Mouse (Mus musculus): ENCODE measurements around the gene Tusc2. TPM values are rescaled to one million over a fixed set of nuclear protein-coding genes. Genes with fewer than 3 reads are reported as not detected.
"Not testable (repeated sequence)": the region's sequence is repeated elsewhere in the genome, so short reads cannot be mapped to it uniquely, and the experiment has no call there.

Gene Tusc2
- polyA plus RNA-seq, 1 experiment from 2014 or later: 60.2 TPM

- DNase-seq (ENCODE audit: low spot score) (peak; percentile 88), ATAC-seq (ENCODE audit: insufficient number of reproducible peaks, low FRiP score, low TSS enrichment, low read depth) (peak; percentile 77)
- Histone ChIP-seq H3K4me1 (ENCODE audit: control insufficient read depth, insufficient read depth, low read length) (peaks cover 26% of the 10 kb centered on the region), H3K36me3 (ENCODE audit: control insufficient read depth, insufficient read depth, low read length) (peaks cover 21% of the 10 kb centered on the region; the same call in 1 of the 2 replicates), H3K9ac (ENCODE audit: low read length) (peak overlapping the region; percentile 89), H3K4me3 (ENCODE audit: low read depth, low read length) (peak overlapping the region; percentile 84), H3K9me3 (ENCODE audit: control insufficient read depth, low read length) (no peaks in the 10 kb centered on the region), H3K4me2 (ENCODE audit: low read depth, severe bottlenecking) (peak overlapping the region; percentile 93), H3K27ac (replicated peaks; ENCODE audit: low read depth, low read length) (peak overlapping the region; percentile 73), H3K27me3 (ENCODE audit: control insufficient read depth, insufficient read depth, low read length) (no peaks in the 10 kb centered on the region)
- under 1% methylated on average over 41 of the region's 41 CpGs for WGBS
These were observed 5.5 kb downstream of the Tusc2 start for GRCm38 (mm10) chr9:107568331-107569261.

- Histone ChIP-seq H3K4me2 (ENCODE audit: low read depth, severe bottlenecking) (peak overlapping the region; percentile 93), H3K4me3 (ENCODE audit: low read depth, low read length) (peak overlapping the region; percentile 84), H3K27me3 (ENCODE audit: control insufficient read depth, insufficient read depth, low read length) (no peaks in the 10 kb centered on the region), H3K4me1 (ENCODE audit: control insufficient read depth, insufficient read depth, low read length) (peaks cover 23% of the 10 kb centered on the region), H3K27ac (replicated peaks; ENCODE audit: low read depth, low read length) (peak overlapping the region; percentile 73), H3K9ac (ENCODE audit: low read length) (peak overlapping the region; percentile 89), H3K9me3 (ENCODE audit: control insufficient read depth, low read length) (no peaks in the 10 kb centered on the region), H3K36me3 (ENCODE audit: control insufficient read depth, insufficient read depth, low read length) (peaks cover 23% of the 10 kb centered on the region; the same call in 1 of the 2 replicates)
- DNase-seq (ENCODE audit: low spot score): no peak
- 1% methylated on average over 19 of the region's 23 CpGs for WGBS
- peak; percentile 63; the same call in 1 of the 2 replicates for ATAC-seq (ENCODE audit: insufficient number of reproducible peaks, low FRiP score, low TSS enrichment, low read depth)
These were observed 6.2 kb downstream of the Tusc2 start for GRCm38 (mm10) chr9:107569270-107569669.

GRCm38 (mm10) chr9:107570016-107570415 lies 7.0 kb downstream of the Tusc2 start:
- WGBS: 61% methylated on average over 13 of the region's 13 CpGs
- Histone ChIP-seq H3K27ac (replicated peaks; ENCODE audit: low read depth, low read length) (no peak overlapping the region; the same call in 1 of the 2 replicates), H3K4me1 (ENCODE audit: control insufficient read depth, insufficient read depth, low read length) (peaks cover 23% of the 10 kb centered on the region), H3K27me3 (ENCODE audit: control insufficient read depth, insufficient read depth, low read length) (no peaks in the 10 kb centered on the region), H3K4me2 (ENCODE audit: low read depth, severe bottlenecking) (peak overlapping the region; percentile 93), H3K4me3 (ENCODE audit: low read depth, low read length) (peak overlapping the region; percentile 84), H3K9me3 (ENCODE audit: control insufficient read depth, low read length) (no peaks in the 10 kb centered on the region), H3K9ac (ENCODE audit: low read length) (peak overlapping the region; percentile 89), H3K36me3 (ENCODE audit: control insufficient read depth, insufficient read depth, low read length) (peaks cover 23% of the 10 kb centered on the region; the same call in 1 of the 2 replicates)
- ATAC-seq (ENCODE audit: insufficient number of reproducible peaks, low FRiP score, low TSS enrichment, low read depth) (no peak), DNase-seq (ENCODE audit: low spot score) (no peak)

- 94% methylated on average over 21 of the region's 21 CpGs for WGBS
- Histone ChIP-seq H3K9ac (ENCODE audit: low read length) (0 out of 2 replicates have a peak overlapping the region, but pooled peaks have one; percentile 1), H3K4me3 (ENCODE audit: low read depth, low read length) (peak overlapping the region; percentile 84), H3K36me3 (ENCODE audit: control insufficient read depth, insufficient read depth, low read length) (peaks cover 23% of the 10 kb centered on the region; the same call in 1 of the 2 replicates), H3K9me3 (ENCODE audit: control insufficient read depth, low read length) (no peaks in the 10 kb centered on the region), H3K4me1 (ENCODE audit: control insufficient read depth, insufficient read depth, low read length) (peaks cover 23% of the 10 kb centered on the region), H3K27ac (replicated peaks; ENCODE audit: low read depth, low read length) (no peak overlapping the region), H3K27me3 (ENCODE audit: control insufficient read depth, insufficient read depth, low read length) (no peaks in the 10 kb centered on the region), H3K4me2 (ENCODE audit: low read depth, severe bottlenecking) (peak overlapping the region; percentile 93)
- ATAC-seq (ENCODE audit: insufficient number of reproducible peaks, low FRiP score, low TSS enrichment, low read depth): no peak
- no peak for DNase-seq (ENCODE audit: low spot score)
These were observed 7.8 kb downstream of the Tusc2 start for GRCm38 (mm10) chr9:107570845-107571244.

GRCm38 (mm10) chr9:107571534-107572326 lies 8.7 kb downstream of the Tusc2 start:
- H3K4me2 ChIP-seq (ENCODE audit: low read depth, severe bottlenecking): no peak overlapping the region
- DNase-seq (ENCODE audit: low spot score): no peak
- peaks cover 29% of the 10 kb centered on the region for H3K4me1 ChIP-seq (ENCODE audit: control insufficient read depth, insufficient read depth, low read length)
- 93% methylated on average over 22 of the region's 22 CpGs for WGBS
- no peaks in the 10 kb centered on the region for H3K9me3 ChIP-seq (ENCODE audit: control insufficient read depth, low read length)
- no peak overlapping the region for H3K27ac ChIP-seq (replicated peaks; ENCODE audit: low read depth, low read length)
- H3K9ac ChIP-seq (ENCODE audit: low read length): no peak overlapping the region
- peaks cover 21% of the 10 kb centered on the region; the same call in 1 of the 2 replicates for H3K36me3 ChIP-seq (ENCODE audit: control insufficient read depth, insufficient read depth, low read length)
- ATAC-seq (ENCODE audit: insufficient number of reproducible peaks, low FRiP score, low TSS enrichment, low read depth): no peak
- H3K4me3 ChIP-seq (ENCODE audit: low read depth, low read length): no peak overlapping the region
- H3K27me3 ChIP-seq (ENCODE audit: control insufficient read depth, insufficient read depth, low read length): no peaks in the 10 kb centered on the region

GRCm38 (mm10) chr9:107572327-107572662 lies 9.2 kb downstream of the Tusc2 start:
- 96% methylated on average over 2 of the region's 2 CpGs for WGBS
- no peak for DNase-seq (ENCODE audit: low spot score)
- Histone ChIP-seq H3K9ac (ENCODE audit: low read length) (no peak overlapping the region), H3K9me3 (ENCODE audit: control insufficient read depth, low read length) (no peaks in the 10 kb centered on the region), H3K27ac (replicated peaks; ENCODE audit: low read depth, low read length) (no peak overlapping the region), H3K36me3 (ENCODE audit: control insufficient read depth, insufficient read depth, low read length) (peaks cover 21% of the 10 kb centered on the region; the same call in 1 of the 2 replicates), H3K27me3 (ENCODE audit: control insufficient read depth, insufficient read depth, low read length) (no peaks in the 10 kb centered on the region), H3K4me1 (ENCODE audit: control insufficient read depth, insufficient read depth, low read length) (peaks cover 28% of the 10 kb centered on the region), H3K4me2 (ENCODE audit: low read depth, severe bottlenecking) (no peak overlapping the region), H3K4me3 (ENCODE audit: low read depth, low read length) (no peak overlapping the region)
- no peak for ATAC-seq (ENCODE audit: insufficient number of reproducible peaks, low FRiP score, low TSS enrichment, low read depth)

- not testable (repeated sequence) for H3K4me2 ChIP-seq (ENCODE audit: low read depth, severe bottlenecking)
These were observed 10.7 kb downstream of the Tusc2 start for GRCm38 (mm10) chr9:107573774-107574173.

More at GRCm38 (mm10) chr9:107573774-107574173, 10.7 kb downstream of the Tusc2 start:
- not testable (repeated sequence) for H3K9me3 ChIP-seq (ENCODE audit: control insufficient read depth, low read length); ATAC-seq (ENCODE audit: insufficient number of reproducible peaks, low FRiP score, low TSS enrichment, low read depth); H3K4me3 ChIP-seq (ENCODE audit: low read depth, low read length); H3K27me3 ChIP-seq (ENCODE audit: control insufficient read depth, insufficient read depth, low read length); DNase-seq (ENCODE audit: low spot score); H3K9ac ChIP-seq (ENCODE audit: low read length); H3K27ac ChIP-seq (replicated peaks; ENCODE audit: low read depth, low read length)
- 79% methylated on average over 6 of the region's 6 CpGs for WGBS
- peaks cover 32% of the 10 kb centered on the region for H3K4me1 ChIP-seq (ENCODE audit: control insufficient read depth, insufficient read depth, low read length)
- peaks cover 21% of the 10 kb centered on the region; the same call in 1 of the 2 replicates for H3K36me3 ChIP-seq (ENCODE audit: control insufficient read depth, insufficient read depth, low read length)
